Mouse (Mus musculus): ENCODE measurements at regions not wholly inside any gene's neighbourhood (a gene's known extent, or its start where the extent isn't known, plus 50 kb on each side); places are given as distances from the start of the nearest gene placed in this dataset.

- H3K36me3 ChIP-seq (ENCODE audit: control insufficient read depth, insufficient read depth, low read length): no peaks in the 10 kb centered on the region
- 74% methylated on average over 2 of the region's 2 CpGs for WGBS
- no peak overlapping the region for H3K9ac ChIP-seq (ENCODE audit: low read depth, low read length)
- no peaks in the 10 kb centered on the region for H3K27me3 ChIP-seq (ENCODE audit: control insufficient read depth, insufficient read depth, low read length)
- ATAC-seq (ENCODE audit: low FRiP score): no peak
- H3K9me3 ChIP-seq (ENCODE audit: control insufficient read depth, low read length): no peaks in the 10 kb centered on the region
- H3K27ac ChIP-seq (ENCODE audit: low read depth, low read length): no peak overlapping the region
- no peak overlapping the region for H3K4me2 ChIP-seq (replicated peaks; ENCODE audit: low read depth, low read length)
- H3K4me3 ChIP-seq (ENCODE audit: low read depth, low read length): no peak overlapping the region
- no peak for DNase-seq (ENCODE audit: low spot score)
- no peaks in the 10 kb centered on the region for H3K4me1 ChIP-seq (replicated peaks; ENCODE audit: control insufficient read depth, insufficient read depth, low read length)
Measured at GRCm38 (mm10) chr19:19976776-19977175, 414.0 kb downstream of the Anxa1 start.

- Histone ChIP-seq H3K4me3 (ENCODE audit: low read depth, low read length) (no peak overlapping the region), H3K4me2 (replicated peaks; ENCODE audit: low read depth, low read length) (no peak overlapping the region), H3K4me1 (replicated peaks; ENCODE audit: control insufficient read depth, insufficient read depth, low read length) (no peaks in the 10 kb centered on the region), H3K9ac (ENCODE audit: low read depth, low read length) (no peak overlapping the region), H3K9me3 (ENCODE audit: control insufficient read depth, low read length) (no peaks in the 10 kb centered on the region), H3K36me3 (ENCODE audit: control insufficient read depth, insufficient read depth, low read length) (no peaks in the 10 kb centered on the region), H3K27me3 (ENCODE audit: control insufficient read depth, insufficient read depth, low read length) (no peaks in the 10 kb centered on the region), H3K27ac (ENCODE audit: low read depth, low read length) (no peak overlapping the region)
- DNase-seq (ENCODE audit: low spot score) (no peak), ATAC-seq (ENCODE audit: low FRiP score) (no peak)
- WGBS: 87% methylated on average over 3 of the region's 3 CpGs
Measured at GRCm38 (mm10) chr19:19969780-19970512, 420.8 kb downstream of the Anxa1 start.

- no peak overlapping the region for H3K27ac ChIP-seq (ENCODE audit: low read depth, low read length)
- no peaks in the 10 kb centered on the region for H3K27me3 ChIP-seq (ENCODE audit: control insufficient read depth, insufficient read depth, low read length)
- ATAC-seq (ENCODE audit: low FRiP score): no peak
- no peak overlapping the region for H3K9ac ChIP-seq (ENCODE audit: low read depth, low read length)
- H3K4me2 ChIP-seq (replicated peaks; ENCODE audit: low read depth, low read length): no peak overlapping the region
- no peaks in the 10 kb centered on the region for H3K9me3 ChIP-seq (ENCODE audit: control insufficient read depth, low read length)
- H3K36me3 ChIP-seq (ENCODE audit: control insufficient read depth, insufficient read depth, low read length): no peaks in the 10 kb centered on the region
- 81% methylated on average over 5 of the region's 5 CpGs for WGBS
- H3K4me1 ChIP-seq (replicated peaks; ENCODE audit: control insufficient read depth, insufficient read depth, low read length): no peaks in the 10 kb centered on the region
- no peak for DNase-seq (ENCODE audit: low spot score)
- no peak overlapping the region for H3K4me3 ChIP-seq (ENCODE audit: low read depth, low read length)
Measured at GRCm38 (mm10) chr19:19969335-19969734, 421.4 kb downstream of the Anxa1 start.

- ATAC-seq (ENCODE audit: low FRiP score): no peak
Measured at GRCm38 (mm10) chr19:19945247-19945646, 445.5 kb downstream of the Anxa1 start.

GRCm38 (mm10) chr19:19942697-19943096, 448.0 kb downstream of the Anxa1 start:
- Histone ChIP-seq H3K4me3 (ENCODE audit: low read depth, low read length) (no peak overlapping the region), H3K4me2 (replicated peaks; ENCODE audit: low read depth, low read length) (no peak overlapping the region), H3K27ac (ENCODE audit: low read depth, low read length) (no peak overlapping the region), H3K27me3 (ENCODE audit: control insufficient read depth, insufficient read depth, low read length) (no peaks in the 10 kb centered on the region), H3K9ac (ENCODE audit: low read depth, low read length) (no peak overlapping the region), H3K9me3 (ENCODE audit: control insufficient read depth, low read length) (no peaks in the 10 kb centered on the region), H3K4me1 (replicated peaks; ENCODE audit: control insufficient read depth, insufficient read depth, low read length) (no peaks in the 10 kb centered on the region), H3K36me3 (ENCODE audit: control insufficient read depth, insufficient read depth, low read length) (no peaks in the 10 kb centered on the region)
- ATAC-seq (ENCODE audit: low FRiP score) (no peak), DNase-seq (ENCODE audit: low spot score) (no peak)
- WGBS: 84% methylated on average over 3 of the region's 3 CpGs

More at GRCm38 (mm10) chr19:19945247-19945646, 445.5 kb downstream of the Anxa1 start:
- DNase-seq (ENCODE audit: low spot score): no peak
- 74% methylated on average over 1 of the region's 1 CpGs for WGBS
- H3K9ac ChIP-seq (ENCODE audit: low read depth, low read length): no peak overlapping the region
- H3K27me3 ChIP-seq (ENCODE audit: control insufficient read depth, insufficient read depth, low read length): no peaks in the 10 kb centered on the region
- no peak overlapping the region for H3K4me3 ChIP-seq (ENCODE audit: low read depth, low read length)
- H3K27ac ChIP-seq (ENCODE audit: low read depth, low read length): no peak overlapping the region
- no peaks in the 10 kb centered on the region for H3K9me3 ChIP-seq (ENCODE audit: control insufficient read depth, low read length)
- H3K36me3 ChIP-seq (ENCODE audit: control insufficient read depth, insufficient read depth, low read length): no peaks in the 10 kb centered on the region
- no peaks in the 10 kb centered on the region for H3K4me1 ChIP-seq (replicated peaks; ENCODE audit: control insufficient read depth, insufficient read depth, low read length)
- H3K4me2 ChIP-seq (replicated peaks; ENCODE audit: low read depth, low read length): no peak overlapping the region

- H3K4me3 ChIP-seq (ENCODE audit: low read depth, low read length): no peak overlapping the region
- no peaks in the 10 kb centered on the region for H3K36me3 ChIP-seq (ENCODE audit: control insufficient read depth, insufficient read depth, low read length)
- H3K4me2 ChIP-seq (replicated peaks; ENCODE audit: low read depth, low read length): no peak overlapping the region
- no peak overlapping the region for H3K9ac ChIP-seq (ENCODE audit: low read depth, low read length)
- H3K27ac ChIP-seq (ENCODE audit: low read depth, low read length): no peak overlapping the region
- no peaks in the 10 kb centered on the region for H3K4me1 ChIP-seq (replicated peaks; ENCODE audit: control insufficient read depth, insufficient read depth, low read length)
- 82% methylated on average over 2 of the region's 2 CpGs for WGBS
- H3K9me3 ChIP-seq (ENCODE audit: control insufficient read depth, low read length): no peaks in the 10 kb centered on the region
- DNase-seq (ENCODE audit: low spot score): no peak
- ATAC-seq (ENCODE audit: low FRiP score): no peak
- no peaks in the 10 kb centered on the region for H3K27me3 ChIP-seq (ENCODE audit: control insufficient read depth, insufficient read depth, low read length)
Measured at GRCm38 (mm10) chr19:19921109-19921508, 469.6 kb downstream of the Anxa1 start.

GRCm38 (mm10) chr19:19885933-19886710, 504.6 kb downstream of the Anxa1 start:
- H3K9ac ChIP-seq (ENCODE audit: low read depth, low read length): no peak overlapping the region
- no peaks in the 10 kb centered on the region for H3K9me3 ChIP-seq (ENCODE audit: control insufficient read depth, low read length)
- ATAC-seq (ENCODE audit: low FRiP score): no peak
- H3K36me3 ChIP-seq (ENCODE audit: control insufficient read depth, insufficient read depth, low read length): no peaks in the 10 kb centered on the region
- WGBS: 85% methylated on average over 8 of the region's 8 CpGs
- no peak overlapping the region for H3K4me3 ChIP-seq (ENCODE audit: low read depth, low read length)
- H3K27me3 ChIP-seq (ENCODE audit: control insufficient read depth, insufficient read depth, low read length): no peaks in the 10 kb centered on the region
- DNase-seq (ENCODE audit: low spot score): no peak
- H3K4me1 ChIP-seq (replicated peaks; ENCODE audit: control insufficient read depth, insufficient read depth, low read length): no peaks in the 10 kb centered on the region
- no peak overlapping the region for H3K4me2 ChIP-seq (replicated peaks; ENCODE audit: low read depth, low read length)
- no peak overlapping the region for H3K27ac ChIP-seq (ENCODE audit: low read depth, low read length)

GRCm38 (mm10) chr19:19880895-19881294, 509.8 kb downstream of the Anxa1 start:
- ATAC-seq (ENCODE audit: low FRiP score) (no peak), DNase-seq (ENCODE audit: low spot score) (no peak)
- Histone ChIP-seq H3K4me3 (ENCODE audit: low read depth, low read length) (no peak overlapping the region), H3K27ac (ENCODE audit: low read depth, low read length) (no peak overlapping the region), H3K27me3 (ENCODE audit: control insufficient read depth, insufficient read depth, low read length) (no peaks in the 10 kb centered on the region), H3K4me1 (replicated peaks; ENCODE audit: control insufficient read depth, insufficient read depth, low read length) (no peaks in the 10 kb centered on the region), H3K36me3 (ENCODE audit: control insufficient read depth, insufficient read depth, low read length) (no peaks in the 10 kb centered on the region), H3K9ac (ENCODE audit: low read depth, low read length) (no peak overlapping the region), H3K4me2 (replicated peaks; ENCODE audit: low read depth, low read length) (no peak overlapping the region), H3K9me3 (ENCODE audit: control insufficient read depth, low read length) (no peaks in the 10 kb centered on the region)

GRCm38 (mm10) chr19:19848152-19848551, 542.6 kb downstream of the Anxa1 start:
- 72% methylated on average over 4 of the region's 4 CpGs for WGBS
- Histone ChIP-seq H3K4me2 (replicated peaks; ENCODE audit: low read depth, low read length) (no peak overlapping the region), H3K36me3 (ENCODE audit: control insufficient read depth, insufficient read depth, low read length) (no peaks in the 10 kb centered on the region), H3K27ac (ENCODE audit: low read depth, low read length) (no peak overlapping the region), H3K4me3 (ENCODE audit: low read depth, low read length) (no peak overlapping the region), H3K27me3 (ENCODE audit: control insufficient read depth, insufficient read depth, low read length) (no peaks in the 10 kb centered on the region), H3K9me3 (ENCODE audit: control insufficient read depth, low read length) (no peaks in the 10 kb centered on the region), H3K4me1 (replicated peaks; ENCODE audit: control insufficient read depth, insufficient read depth, low read length) (no peaks in the 10 kb centered on the region), H3K9ac (ENCODE audit: low read depth, low read length) (no peak overlapping the region)
- DNase-seq (ENCODE audit: low spot score) (no peak), ATAC-seq (ENCODE audit: low FRiP score) (no peak)
